Mouse (Mus musculus) induced T-regulatory cell, adult 2 months (primary cell): ENCODE data around the gene Slc1a1.

Experiments
- DNase-seq: peaks from one replicate; pipeline ENCODE4 v3.0.0-alpha.2; 2012; ENCODE audit warnings: low read depth

Slc1a1 gene

DNA sequence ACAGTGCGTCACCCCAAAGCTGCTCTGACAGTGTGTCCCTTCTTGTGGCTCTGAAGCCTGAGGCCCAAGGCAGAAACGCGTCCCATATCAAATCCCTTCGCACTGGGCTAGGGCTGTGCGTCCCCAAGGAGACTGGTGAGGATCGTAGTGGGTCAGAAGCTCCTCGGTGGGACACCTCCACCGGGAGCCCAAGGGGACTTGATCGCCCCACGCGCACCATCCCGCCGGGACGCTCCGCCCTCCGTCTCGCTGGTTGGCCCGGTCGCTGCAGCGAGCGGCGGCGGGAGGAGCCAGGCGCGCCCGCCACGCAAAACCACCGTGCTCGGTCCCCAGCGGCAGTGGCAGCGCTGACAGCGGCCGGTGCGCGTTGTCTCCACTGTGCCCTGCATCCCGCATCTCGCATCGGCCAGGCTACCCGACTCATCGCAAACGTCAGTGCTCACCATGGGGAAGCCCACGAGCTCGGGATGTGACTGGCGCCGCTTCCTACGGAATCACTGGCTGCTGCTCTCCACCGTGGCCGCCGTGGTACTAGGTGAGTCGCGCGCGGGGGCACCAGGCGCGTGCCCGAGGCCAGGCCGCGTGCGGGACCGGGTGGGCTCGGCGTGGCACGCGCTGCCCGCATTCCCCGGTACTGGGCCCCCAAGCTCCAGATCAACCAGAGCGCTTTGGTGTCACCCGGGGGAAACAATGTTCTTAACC is at the start of gene Slc1a1:
Slc1a1 (plus strand) TSS at position 252 of the 702 bp plus-strand sequence.
- DNase-seq = peak; percentile 36

DNA sequence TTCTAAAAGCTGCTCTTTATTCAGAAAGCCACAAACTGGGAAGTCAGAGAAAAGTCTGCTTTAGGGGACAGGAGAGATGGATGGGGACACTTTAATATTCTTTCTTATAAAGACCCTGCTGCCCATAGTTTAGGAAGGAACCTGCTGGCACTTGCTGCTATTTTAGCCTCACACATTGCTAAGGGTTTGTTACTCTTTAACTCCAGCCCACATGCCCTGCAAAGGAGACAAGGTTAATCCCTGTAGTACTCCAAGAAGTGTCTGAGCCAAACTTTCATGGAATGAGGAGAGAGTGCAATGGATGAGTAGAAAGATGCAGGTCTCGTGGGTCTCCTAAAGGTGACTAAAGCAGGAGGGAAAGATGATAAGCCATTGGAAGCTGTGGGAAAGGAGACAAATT is 44.7 kb upstream of the Slc1a1 start:
- DNase-seq = no peak

DNA sequence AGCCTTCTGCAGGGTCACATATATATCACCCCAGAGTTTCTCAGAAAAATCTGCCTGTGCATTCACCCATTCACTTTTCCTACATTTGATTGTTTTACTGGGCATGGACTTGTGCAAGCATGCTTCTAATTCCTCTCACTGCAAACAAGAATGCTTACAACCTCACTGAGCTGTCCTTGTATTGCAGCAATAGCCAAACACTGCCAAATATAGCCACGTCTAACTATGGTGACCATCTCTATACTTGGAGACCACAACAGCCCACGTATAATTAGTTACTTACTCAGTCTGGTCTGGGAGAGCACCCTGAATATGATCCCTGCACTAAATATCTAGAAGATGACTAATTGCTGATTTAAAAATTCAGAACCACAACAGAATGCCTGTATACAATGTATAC is 41.5 kb upstream of the Slc1a1 start:
- DNase-seq = no peak

DNA sequence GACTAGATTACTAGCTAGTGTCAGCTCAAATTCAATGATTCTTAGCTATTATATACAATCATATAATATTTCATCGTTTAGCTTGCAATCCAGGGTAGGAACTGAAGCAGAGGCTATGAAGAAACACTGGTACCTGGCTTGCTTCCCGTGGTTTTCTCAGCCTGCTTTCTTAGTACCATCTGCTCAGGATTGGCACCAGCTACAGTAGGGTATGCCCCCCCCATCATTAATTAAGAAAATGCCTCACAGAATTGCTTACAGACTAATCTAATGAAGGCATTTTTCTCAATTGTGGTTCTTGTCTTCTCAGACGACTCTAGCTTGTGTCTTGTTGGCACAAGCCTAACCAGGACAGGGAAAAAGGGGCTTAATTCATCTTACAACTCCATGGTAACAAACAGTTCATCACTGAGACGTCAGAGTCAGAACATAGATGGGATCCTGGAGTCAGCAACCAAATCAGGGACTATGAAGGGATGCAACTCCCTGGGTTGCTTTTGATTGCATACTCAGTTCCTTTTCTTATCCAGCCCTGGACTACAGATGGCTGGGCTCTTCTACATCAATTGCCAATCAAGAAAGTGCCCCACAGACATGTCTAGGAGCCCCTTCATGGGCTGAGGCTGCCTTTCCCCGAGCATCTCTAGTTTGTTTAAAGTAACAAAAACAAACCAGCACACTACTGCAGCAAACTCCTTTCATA is 38.6 kb upstream of the Slc1a1 start:
- no peak for DNase-seq

DNA sequence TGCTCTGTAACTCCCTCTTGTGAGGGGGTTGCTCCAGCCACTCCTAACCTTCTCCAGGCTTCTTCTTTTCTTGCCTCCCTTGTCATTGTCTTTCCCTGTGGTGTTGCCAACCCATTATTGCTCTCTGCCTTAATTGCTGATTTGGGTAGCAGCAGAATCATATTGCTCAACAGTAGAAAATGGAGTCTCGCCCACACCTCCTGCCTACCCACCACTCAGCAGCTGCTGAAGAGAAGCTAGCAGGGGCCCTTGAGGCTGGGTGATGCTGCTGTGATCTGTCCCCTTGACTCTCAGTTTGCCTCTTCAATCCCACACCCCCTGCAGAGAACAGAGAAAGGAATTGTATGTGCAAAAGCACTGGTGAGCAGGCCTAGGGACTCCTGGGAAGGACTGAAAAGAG is 37.9 kb upstream of the Slc1a1 start:
- DNase-seq = no peak

DNA sequence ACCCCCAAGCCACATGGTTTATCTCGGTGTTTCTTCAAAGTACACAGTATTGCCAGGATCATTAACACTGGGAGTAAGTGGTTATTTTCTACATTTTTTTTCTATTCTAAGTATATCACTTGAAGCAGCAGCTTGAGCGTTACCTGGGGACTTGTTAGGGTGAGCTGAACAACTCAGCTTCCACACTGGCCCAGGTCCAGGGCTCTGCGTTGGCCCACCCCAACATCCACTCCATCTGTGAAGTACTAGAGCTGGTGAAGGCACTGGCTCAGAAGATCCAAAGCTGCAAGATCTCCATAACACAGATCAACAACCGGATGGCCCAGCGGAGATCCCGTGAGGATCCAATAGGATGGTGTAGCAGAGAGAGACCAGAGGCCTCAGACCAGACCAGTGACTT is 37.2 kb upstream of the Slc1a1 start:
- DNase-seq = no peak

DNA sequence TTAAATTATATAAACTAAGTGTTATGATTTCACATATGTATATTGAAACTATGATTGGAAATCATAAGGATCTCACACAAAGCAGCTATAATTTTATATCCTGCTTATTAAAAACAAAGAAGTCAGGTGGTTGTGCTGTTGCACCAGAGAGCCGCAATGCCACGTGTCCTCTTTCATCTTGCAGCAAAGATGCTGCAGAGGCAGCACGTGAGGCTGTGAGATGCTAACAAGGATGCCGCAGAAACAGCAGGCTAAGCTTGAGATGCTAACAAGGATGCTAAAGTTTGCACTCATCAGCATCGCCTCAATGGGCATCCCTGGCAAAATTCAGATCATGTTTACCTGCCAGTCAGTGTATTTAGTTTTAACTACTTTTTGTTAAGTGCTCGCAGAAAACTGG is 34.4 kb upstream of the Slc1a1 start:
- no peak for DNase-seq

DNA sequence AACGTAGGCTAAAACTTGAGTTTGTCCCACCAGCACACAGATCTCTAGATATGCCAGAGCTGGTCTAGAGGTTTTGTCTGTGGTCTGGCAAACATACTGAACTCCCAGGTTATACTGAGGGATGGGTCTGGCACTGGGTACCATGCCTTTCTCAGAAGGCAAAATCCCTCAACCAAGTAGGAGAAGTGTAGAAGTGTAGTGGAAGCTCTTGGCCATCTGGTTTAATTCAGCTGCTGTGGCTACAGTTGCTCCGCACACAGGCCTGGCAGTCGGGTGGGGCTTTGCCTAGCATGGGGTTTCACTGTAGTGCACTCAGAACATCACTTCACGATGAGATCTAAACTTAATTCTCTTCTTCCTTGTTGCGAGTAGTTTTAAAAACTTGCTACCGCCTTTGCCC is 28.6 kb upstream of the Slc1a1 start:
- no peak for DNase-seq

DNA sequence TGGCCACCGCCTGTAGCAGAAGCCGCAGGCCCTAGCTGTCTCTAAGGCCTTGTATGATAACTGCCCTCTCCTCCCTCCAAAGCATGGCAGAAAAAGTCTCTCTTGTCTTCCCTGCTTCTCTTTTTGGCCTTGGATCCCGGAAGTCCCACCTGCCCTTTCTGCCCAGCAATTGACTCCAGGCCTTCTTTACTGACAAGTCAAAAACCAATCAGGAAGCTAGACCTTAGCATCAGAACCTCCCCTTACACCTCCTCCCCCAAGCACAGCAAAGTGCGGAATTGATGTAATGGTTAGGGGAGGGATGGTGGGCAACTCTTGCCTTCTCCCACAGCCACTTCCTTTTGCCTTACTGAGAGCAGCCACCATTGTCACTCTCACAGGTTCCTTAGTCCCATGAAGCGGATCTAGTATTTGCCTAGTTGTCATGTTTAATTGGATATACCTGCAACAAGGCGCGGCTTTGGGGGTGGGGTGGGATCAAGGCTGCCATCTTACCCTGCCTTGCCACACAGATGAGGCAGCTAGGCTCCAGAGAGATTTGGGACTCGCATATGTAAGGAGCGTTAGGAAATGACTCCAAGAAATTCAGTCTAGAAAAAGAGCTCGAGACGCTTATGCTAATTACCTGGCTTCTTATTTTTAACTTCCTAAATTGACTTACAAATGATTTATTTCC is 27.9 kb upstream of the Slc1a1 start:
- no peak for DNase-seq

DNA sequence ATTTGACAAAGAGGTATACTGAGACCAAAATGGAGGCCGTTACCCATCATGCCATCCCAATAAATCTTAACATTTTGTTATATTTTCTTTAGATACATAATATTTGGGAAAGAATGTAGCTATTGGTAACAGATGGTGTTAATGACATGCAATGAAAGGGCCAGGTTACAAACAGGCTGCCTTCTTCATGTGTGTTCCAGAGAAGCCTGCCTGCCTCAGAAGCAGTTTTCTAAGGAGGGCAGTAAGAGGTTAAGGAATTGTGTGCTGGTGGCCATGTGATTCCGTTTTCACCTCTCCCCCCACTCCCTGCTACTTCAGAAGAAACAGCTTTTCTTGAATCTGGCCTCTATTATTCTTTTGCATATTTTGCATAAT is 27.4 kb upstream of the Slc1a1 start:
- no peak for DNase-seq

DNA sequence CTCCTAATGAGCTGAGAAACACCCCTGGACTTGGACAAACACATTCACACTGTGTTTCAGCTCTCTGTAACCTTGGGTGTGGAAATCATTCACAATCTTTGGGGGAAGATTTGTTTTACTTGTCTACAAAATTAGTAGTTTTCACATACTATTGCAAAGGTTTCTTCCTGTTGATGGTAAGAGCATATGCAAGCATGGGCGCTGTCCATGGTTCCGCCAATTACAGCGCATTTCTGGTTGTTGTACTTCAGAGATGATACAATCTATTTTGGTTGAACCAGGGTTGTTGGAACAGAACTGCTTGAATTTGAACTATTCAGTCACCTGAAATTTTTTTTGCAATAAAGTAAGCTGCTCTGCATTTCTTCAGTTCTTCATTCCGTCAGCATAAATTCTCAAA is 16.6 kb upstream of the Slc1a1 start:
- DNase-seq = peak; percentile 3

DNA sequence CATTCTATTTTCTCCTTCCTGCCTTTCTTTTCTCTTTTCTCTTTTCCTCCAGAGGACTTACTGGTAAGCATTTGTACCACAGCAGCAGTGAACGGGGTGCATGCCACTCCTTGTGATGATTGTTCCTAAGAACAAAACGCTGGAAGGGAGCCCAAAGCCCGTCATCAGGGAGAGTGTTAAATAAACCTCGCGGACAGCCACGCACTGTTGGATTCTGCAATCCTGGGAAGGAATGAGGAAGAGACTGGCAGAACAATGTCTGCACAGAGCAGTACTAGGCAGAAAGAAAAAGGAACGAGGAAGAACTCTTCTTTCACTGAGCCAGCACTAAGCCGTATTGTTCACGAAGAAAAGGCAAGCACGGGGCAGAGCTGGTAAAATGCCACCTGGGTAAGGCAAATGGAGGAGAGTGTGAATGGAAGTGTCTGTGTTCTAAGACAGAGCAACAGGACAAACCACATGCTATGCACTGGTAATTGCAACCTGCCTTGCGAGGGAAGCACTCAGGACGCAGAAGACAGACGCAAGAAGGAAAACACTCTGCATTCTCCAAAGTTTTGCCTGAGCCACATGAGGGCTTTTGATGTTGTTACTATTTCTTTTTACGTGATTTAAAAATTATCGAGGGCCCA is 7.0 kb upstream of the Slc1a1 start:
- DNase-seq = no peak

DNA sequence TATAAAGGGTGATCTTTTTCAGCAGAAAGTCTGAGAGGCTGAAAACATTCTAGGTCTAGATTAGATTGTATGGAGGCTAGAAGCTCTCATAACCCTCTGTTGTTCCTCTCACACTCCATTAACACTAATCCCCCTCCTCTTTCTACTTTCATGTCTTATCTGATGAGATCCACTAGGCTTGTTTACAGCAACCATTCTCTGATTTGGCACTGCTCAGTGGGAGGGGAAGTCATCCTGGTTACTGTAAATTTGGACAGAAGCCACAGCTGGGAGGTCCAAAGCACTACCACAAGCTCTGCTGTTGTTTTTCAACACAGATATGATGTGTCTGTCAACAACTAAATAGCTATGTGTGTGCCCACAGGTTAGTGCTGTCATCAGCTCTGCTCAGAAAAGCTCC is 3.5 kb upstream of the Slc1a1 start:
- DNase-seq = no peak

DNA sequence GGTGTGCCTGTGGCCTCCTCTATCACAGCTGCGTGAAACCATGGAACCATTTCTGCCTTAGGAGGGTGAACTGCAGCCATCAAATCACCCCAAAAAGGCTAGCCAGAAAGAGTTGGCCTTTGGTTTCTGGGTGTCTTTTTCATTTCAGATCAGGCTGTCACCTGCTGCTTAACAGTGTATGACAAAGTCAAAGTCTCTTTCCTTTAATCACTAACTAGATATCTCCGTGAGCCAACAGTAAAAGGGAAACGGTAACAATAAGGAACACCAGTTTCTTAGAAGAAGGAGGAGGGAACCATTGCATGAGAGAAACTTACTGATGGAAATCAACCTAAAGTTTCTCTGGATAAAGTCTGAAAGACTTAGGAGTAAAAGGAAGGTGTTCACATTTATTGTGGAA is 2.2 kb upstream of the Slc1a1 start:
- DNase-seq = no peak

DNA sequence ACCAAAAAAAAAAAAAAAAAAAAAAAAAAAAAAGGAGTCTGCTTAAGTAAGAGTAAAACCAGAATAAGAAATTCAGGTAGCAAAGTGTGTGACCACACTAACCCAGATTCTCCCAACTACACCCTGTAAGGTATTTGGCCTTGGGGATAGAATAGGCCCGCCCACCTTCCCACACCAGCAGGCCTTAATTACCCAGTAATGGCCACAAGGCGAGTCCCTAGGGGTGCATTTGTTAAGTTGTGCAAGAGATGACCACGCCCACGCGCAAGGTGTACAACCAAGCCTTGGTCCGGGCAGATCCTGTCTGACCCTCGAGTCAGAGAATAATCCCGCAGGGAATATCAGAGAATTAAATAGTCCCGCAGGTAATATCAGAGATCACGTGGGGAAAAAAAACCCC is 461 bp upstream of the Slc1a1 start:
- no peak for DNase-seq

DNA sequence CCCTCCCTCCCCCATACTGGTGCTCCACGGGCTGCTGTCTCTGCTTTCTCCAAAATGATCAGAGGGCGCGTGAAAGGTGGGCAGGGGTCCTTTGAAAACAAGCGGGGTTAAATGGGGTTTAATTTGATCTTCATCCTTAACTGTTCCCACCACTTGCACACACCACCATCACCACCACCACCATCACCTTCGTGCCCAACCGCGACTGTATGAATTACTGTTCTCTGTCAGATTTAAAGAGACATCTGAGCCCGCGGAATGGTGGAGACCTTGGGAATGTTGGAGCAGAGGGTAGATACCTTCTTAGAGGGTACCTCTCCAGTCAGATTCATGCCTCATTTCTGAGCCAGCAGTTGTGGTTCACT is 633 bp downstream of the Slc1a1 start:
- no peak for DNase-seq

DNA sequence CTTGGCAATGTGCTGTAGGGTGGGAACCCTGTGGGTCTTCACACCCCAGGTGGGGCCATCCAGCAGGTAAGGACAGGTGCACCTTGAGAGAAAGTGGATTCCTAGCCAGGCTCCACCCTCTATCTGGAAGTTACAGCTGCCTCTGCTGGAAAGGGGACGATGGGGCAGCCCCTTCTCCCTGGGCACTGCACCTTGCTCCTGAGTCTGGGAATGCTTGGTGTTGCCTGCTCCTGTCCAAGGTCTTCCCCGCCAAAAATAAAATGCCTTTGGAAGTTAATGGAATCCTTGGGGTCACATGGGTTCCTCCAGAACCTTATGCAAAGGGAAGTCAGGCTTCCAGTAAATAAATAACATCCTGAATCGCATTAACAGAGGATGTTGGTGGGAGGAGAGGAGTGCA is 1.3 kb downstream of the Slc1a1 start:
- no peak for DNase-seq

DNA sequence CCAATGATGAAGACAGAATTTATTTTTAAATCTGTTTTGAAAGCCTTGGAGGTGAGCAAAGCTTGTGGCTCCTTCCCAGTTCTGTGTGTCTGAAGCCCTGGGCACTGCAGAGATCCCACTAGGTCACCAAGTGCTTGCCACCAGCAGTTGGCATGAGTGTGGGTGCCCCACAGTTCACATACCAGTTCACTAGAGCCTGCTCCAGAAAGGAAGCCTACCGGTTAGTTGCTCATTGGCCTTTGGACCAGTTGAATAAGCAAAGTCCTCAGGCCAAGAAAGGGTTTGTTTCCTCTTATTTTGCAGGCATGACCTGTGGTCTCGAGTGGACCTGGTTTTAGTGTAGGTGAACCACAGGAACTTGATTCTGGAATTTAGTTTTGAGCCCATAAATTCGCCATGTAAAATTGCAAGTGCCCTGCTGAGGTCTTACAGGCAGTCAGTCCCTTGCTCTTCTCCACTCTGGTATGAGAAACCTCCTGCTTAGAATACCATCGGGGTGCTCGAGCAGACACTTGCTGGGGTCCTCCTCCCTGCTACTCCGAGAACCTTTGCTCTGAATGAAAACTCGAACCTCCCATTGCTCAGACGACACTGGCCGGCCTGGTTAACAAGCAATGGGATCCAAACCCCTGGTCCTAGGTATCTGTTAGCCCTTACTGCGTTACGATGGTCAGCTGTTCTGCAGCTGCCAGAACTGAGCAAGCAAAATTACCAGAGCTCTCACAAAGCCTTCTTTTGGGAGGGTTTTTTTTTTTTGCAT is 2.0 kb downstream of the Slc1a1 start:
- no peak for DNase-seq

DNA sequence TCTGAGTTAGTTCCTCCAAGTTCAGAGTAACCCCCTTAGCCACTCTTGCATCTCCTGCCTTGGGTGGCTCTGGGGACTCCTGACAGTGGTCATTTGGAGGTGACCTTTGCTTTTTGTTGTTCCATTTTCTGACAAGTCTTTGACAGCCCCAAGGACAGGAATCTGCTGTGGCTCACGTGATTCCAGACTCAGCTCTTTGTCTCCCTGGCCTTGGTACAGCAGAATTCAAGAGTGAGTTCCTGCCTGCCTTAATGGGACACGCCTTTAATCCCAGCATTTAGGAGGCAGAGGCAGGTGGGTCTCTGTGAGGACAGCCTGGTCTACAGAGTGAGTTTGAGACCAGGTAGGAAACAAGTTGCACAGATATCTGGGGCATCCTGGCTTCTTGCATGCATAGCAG is 3.9 kb downstream of the Slc1a1 start:
- no peak for DNase-seq

DNA sequence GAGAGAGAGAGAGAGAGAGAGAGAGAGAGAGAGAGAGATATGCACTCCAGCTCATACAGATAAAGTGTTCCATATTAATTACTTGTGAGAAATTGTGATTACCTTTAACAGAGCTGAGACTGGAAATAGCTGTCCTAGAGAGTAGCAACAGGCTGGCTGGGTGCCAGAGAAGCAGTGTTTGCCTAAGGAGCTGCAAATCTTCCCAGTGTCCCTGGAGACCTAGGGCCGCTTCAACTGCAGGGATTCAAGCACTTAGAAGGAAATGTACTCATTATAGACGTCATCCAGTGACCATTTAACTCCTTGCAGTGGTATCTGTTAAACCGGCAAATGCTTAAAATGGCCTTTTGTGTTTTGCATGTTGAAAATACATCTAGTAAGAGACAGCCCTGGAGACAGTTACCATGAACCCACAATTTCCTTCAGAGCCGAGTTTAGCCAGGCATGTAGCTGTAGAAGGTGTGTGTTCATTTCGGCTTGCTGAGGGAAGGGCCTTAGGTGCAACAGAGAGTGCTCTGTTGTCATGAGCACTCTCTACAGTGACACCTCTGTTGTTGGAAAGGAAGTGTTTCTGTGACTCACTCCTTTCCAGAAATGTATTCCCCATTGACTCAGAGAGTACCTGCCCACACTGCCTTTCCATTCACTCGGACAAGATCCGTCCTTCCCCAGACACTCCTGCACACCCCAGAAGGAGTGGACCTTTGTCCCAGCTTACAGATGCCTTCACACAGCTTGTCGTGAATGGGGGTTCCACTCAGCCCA is 10.3 kb downstream of the Slc1a1 start:
- no peak for DNase-seq

DNA sequence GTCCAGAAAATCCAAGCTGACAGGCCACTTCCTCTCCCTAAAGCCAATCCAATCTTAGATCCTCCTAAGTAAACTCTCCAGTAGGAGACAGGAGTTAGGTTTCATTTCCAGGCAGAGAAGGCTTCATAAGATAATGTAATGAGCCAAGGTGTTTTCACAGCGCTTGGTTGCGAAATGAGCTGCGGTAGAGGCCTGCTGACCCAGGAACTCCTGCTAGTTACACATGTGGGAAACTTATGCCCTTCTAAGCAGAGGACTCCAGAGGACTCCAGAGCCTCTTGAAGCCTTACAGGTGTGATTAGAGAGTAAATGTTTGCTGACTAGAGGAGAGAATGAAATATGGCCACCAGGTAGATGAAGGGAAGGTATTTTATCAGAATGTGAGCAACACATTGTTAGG is 15.7 kb downstream of the Slc1a1 start:
- no peak for DNase-seq

DNA sequence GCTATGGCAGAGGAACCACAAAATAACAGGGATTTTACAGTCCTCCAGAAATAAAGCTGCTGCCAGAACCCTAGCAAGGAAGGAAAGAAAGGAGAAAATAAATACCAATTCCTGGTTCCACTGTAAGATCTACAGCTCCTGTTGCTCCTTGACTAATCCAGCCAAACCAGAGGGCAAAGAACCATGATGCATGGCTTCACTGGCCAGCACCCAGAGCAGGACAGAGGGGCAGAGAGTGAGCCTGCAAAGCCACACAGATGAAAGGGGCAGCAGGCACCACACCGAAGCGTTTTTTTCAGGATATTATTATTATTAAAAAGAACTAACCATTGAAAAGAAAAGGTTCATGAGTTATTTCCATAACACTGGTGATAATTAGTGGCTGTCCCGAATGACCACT is 17.2 kb downstream of the Slc1a1 start:
- DNase-seq = no peak
